Mouse (Mus musculus): ENCODE data around the gene Tbrg1. TPM values are rescaled to one million over a fixed set of nuclear protein-coding genes. Genes with fewer than 3 reads are reported as not detected.

Tbrg1 gene
- polyA plus RNA-seq (2012; rRNA removed) = 30.0 and 33.7 TPM in 2 replicates

GRCm38 (mm10) chr9:37656931-37657481 is at the start of gene Tbrg1:
TSS of gene Tbrg1 (minus strand) at chr9:37657312.

GRCm38 (mm10) chr9:37669115-37669514 is 12.0 kb upstream of the Tbrg1 start, which contains the start of gene Panx3:
TSS of gene Panx3 (minus strand) at chr9:37669235.

GRCm38 (mm10) chr9:37613182-37613910 is 43.8 kb downstream of the Tbrg1 start, which contains the start of gene Spa17:
TSS of gene Spa17 (minus strand) at chr9:37613722.

Other genes starting within 250 kb of the Tbrg1 start
- gene Robo3, start 224.1 kb downstream of the Tbrg1 start, polyA plus RNA-seq (2012; rRNA removed) = 0.29 and 0.43 TPM in 2 replicates
- 9.9 and 11.4 TPM in 2 replicates for gene Msantd2, start 168.0 kb downstream of the Tbrg1 start, polyA plus RNA-seq (2012; rRNA removed)
- gene Esam, start 129.2 kb downstream of the Tbrg1 start, polyA plus RNA-seq (2012; rRNA removed) = 10.9 and 11.6 TPM in 2 replicates
- gene Vsig2, start 118.1 kb downstream of the Tbrg1 start, polyA plus RNA-seq (2012; rRNA removed) = 0.84 and 0.95 TPM in 2 replicates
- 5.8 and 6.3 TPM in 2 replicates for gene Nrgn, start 104.4 kb downstream of the Tbrg1 start, polyA plus RNA-seq (2012; rRNA removed)
- 3.5 and 3.8 TPM in 2 replicates for gene Siae, start 101.6 kb downstream of the Tbrg1 start, polyA plus RNA-seq (2012; rRNA removed)
- 1.2 TPM in 2 replicates for gene Spa17, start 43.6 kb downstream of the Tbrg1 start, polyA plus RNA-seq (2012; rRNA removed)
- gene Panx3, start 11.9 kb upstream of the Tbrg1 start, polyA plus RNA-seq (2012; rRNA removed) = not detected in 2 replicates
- gene Olfr160, start 58.9 kb upstream of the Tbrg1 start, polyA plus RNA-seq (2012; rRNA removed) = not detected in 2 replicates
- gene Olfr874, start 87.8 kb upstream of the Tbrg1 start, polyA plus RNA-seq (2012; rRNA removed) = not detected in 2 replicates
- gene Olfr875, start 114.5 kb upstream of the Tbrg1 start, polyA plus RNA-seq (2012; rRNA removed) = not detected in 2 replicates
- not detected in 2 replicates for gene Olfr876, start 145.7 kb upstream of the Tbrg1 start, polyA plus RNA-seq (2012; rRNA removed)
- not detected in 2 replicates for gene Olfr877, start 197.0 kb upstream of the Tbrg1 start, polyA plus RNA-seq (2012; rRNA removed)
- not detected in 2 replicates for gene Olfr145, start 239.4 kb upstream of the Tbrg1 start, polyA plus RNA-seq (2012; rRNA removed)

All from liver, embryonic 18 days (tissue).